Mouse (Mus musculus): ENCODE measurements around the gene Bnip2. TPM values are rescaled to one million over a fixed set of nuclear protein-coding genes. Genes with fewer than 3 reads are reported as not detected.
A peak's percentile ranks its signal among the peaks of the same experiment; 100 is the strongest.

Gene Bnip2
- polyA plus RNA-seq, 1 experiment from 2014 or later, result 101 TPM

DNA sequence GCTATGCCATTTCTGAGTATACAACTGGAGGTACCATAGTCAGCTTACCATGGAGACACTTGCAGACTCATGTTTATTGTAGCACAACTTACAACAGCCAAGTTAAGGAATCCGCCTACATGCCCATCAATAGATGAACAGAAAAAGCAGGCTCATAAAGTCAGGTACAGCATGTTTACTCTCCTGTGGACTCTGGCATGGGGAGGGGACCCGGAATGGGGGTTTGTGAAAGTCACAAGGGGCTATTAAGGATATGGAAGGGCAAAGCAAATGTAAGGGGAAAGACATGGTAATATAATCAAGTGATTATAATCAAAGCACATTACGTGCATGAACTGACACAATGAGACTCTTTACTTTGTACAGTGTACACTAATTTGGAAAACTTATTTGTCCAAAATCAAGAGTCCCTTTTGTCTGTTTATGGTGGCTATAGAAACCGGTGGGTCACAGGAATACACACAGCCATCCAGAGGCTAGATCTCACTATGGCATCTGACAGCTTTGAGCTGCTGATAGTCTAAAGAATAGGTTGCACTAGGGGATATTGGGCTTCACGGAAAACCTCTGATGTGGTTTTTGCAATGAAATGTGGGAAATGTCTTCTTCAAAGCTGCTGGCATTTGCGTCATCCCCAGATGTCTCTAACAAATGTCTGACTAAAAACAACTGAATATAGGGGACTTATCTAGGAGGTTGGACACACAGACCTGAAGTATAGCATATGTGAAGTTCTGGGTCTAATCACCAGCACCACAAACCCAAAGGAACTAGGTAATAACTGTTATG is 50.5 kb downstream of the Bnip2 start:
- ATAC-seq (replicated peaks; ENCODE audit: low FRiP score), result no peak
- H3K4me2 ChIP-seq, result no peak overlapping the region
- no peak overlapping the region for H3K9ac ChIP-seq
- no peaks in the 10 kb centered on the region for H3K9me3 ChIP-seq (replicated peaks)
- H3K4me3 ChIP-seq (replicated peaks), result no peak overlapping the region
- no peaks in the 10 kb centered on the region for H3K36me3 ChIP-seq
- 83% methylated on average over 6 of the region's 6 CpGs for WGBS
- H3K27me3 ChIP-seq, result no peaks in the 10 kb centered on the region
- H3K27ac ChIP-seq, result no peak overlapping the region
- H3K4me1 ChIP-seq, result peaks cover 11% of the 10 kb centered on the region

DNA sequence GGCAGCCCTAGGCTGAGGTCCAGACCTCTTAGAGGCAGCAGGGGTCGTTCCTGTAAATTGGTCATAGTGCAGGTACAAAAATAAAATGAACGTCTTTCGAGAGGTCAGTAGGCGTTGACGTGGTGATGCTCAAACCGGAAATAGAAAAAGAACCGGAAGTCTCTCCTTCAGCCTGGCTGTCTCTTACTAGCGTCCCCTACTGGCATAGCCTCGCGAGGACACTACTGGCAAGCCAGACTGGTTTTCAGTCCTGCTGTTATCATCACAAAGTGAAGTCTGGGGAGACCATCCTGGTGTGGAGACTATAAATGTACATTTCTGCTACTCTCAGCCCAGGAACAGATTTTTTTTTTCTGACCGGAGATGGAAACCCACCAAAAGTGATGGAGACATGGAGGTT is 51.3 kb downstream of the Bnip2 start:
- Histone ChIP-seq H3K4me3 (replicated peaks) (no peak overlapping the region), H3K4me1 (peaks cover 5% of the 10 kb centered on the region; the same call in 1 of the 2 replicates), H3K36me3 (no peaks in the 10 kb centered on the region), H3K9me3 (replicated peaks) (no peaks in the 10 kb centered on the region), H3K27me3 (no peaks in the 10 kb centered on the region), H3K4me2 (no peak overlapping the region), H3K27ac (no peak overlapping the region), H3K9ac (no peak overlapping the region)
- no peak for ATAC-seq (replicated peaks; ENCODE audit: low FRiP score)
- WGBS, result 88% methylated on average over 11 of the region's 11 CpGs

DNA sequence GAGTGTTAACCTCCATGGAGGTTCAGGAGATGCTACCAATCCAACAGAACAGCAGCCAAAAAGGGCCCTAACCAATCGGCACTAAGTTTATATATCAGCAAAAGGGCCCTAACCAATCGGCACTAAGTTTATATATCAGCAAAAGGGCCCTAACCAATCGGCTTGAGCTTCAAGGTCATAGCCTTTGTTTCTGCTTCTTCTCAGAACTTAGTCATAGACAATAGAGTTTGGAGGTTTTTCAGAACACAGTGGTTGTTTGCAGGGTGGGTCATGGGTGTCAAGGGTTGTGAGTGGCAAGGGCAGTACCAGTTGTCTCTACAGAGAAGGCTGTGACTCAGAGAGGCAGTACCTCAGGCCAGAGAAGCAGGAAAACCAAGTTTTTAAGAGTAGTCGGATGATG is 52.9 kb downstream of the Bnip2 start:
- Histone ChIP-seq H3K4me3 (replicated peaks) (no peak overlapping the region), H3K27me3 (no peaks in the 10 kb centered on the region), H3K9me3 (replicated peaks) (no peaks in the 10 kb centered on the region), H3K4me2 (no peak overlapping the region), H3K9ac (no peak overlapping the region), H3K4me1 (no peaks in the 10 kb centered on the region), H3K27ac (no peak overlapping the region), H3K36me3 (no peaks in the 10 kb centered on the region)
- no peak for ATAC-seq (replicated peaks; ENCODE audit: low FRiP score)
- 95% methylated on average over 4 of the region's 4 CpGs for whole genome bisulfite sequencing

DNA sequence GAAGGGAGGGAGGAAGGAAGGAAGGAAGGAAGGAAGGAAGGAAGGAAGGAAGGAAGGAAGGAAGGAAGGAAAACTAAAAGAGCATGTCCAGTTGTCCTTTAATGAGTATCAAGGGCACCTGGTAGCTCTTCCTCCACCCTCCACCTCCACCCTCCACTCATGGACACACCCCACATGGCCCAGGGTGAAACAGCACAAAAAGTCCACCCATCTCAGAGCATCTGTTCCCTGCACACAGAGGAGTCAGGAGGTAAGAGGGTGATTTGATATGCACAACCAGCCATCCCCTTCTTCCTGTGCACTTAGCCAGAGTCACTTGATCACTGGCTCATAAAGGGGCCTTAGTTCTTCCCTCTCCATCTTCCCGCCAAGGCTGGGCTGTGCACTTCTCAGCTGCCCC is 53.7 kb downstream of the Bnip2 start:
- no peaks in the 10 kb centered on the region for H3K9me3 ChIP-seq (replicated peaks)
- H3K27me3 ChIP-seq, result no peaks in the 10 kb centered on the region
- no peaks in the 10 kb centered on the region for H3K36me3 ChIP-seq
- 44% methylated on average over 1 of the region's 1 CpGs for WGBS
- H3K9ac ChIP-seq, result no peak overlapping the region
- no peak overlapping the region for H3K4me3 ChIP-seq (replicated peaks)
- ATAC-seq (replicated peaks; ENCODE audit: low FRiP score), result no peak
- peaks cover 5% of the 10 kb centered on the region; the same call in 1 of the 2 replicates for H3K4me1 ChIP-seq
- no peak overlapping the region for H3K27ac ChIP-seq
- H3K4me2 ChIP-seq, result no peak overlapping the region

DNA sequence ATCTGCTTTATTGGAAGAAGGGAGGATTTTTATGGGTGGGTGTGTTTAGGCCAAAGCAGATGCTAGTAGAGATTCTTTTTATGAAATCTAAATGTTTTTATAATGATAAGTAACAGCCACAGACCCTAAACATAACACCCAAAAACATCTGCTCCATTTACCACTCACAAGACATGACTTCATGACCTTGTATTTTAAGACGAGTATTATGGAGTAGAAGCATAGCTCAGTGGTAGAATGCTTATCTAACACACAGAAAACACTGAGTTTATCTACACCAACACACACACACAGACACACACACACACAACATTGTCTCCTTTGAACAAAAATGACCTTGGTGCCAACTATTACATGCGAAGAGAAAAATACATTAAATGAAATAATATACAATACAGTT is 55.6 kb downstream of the Bnip2 start:
- Histone ChIP-seq H3K27me3 (no peaks in the 10 kb centered on the region), H3K4me3 (replicated peaks) (no peak overlapping the region), H3K9me3 (replicated peaks) (no peaks in the 10 kb centered on the region), H3K4me1 (peaks cover 25% of the 10 kb centered on the region), H3K9ac (no peak overlapping the region), H3K4me2 (no peak overlapping the region), H3K27ac (no peak overlapping the region), H3K36me3 (no peaks in the 10 kb centered on the region)
- WGBS, result 67% methylated on average over 2 of the region's 2 CpGs
- ATAC-seq (replicated peaks; ENCODE audit: low FRiP score), result no peak

DNA sequence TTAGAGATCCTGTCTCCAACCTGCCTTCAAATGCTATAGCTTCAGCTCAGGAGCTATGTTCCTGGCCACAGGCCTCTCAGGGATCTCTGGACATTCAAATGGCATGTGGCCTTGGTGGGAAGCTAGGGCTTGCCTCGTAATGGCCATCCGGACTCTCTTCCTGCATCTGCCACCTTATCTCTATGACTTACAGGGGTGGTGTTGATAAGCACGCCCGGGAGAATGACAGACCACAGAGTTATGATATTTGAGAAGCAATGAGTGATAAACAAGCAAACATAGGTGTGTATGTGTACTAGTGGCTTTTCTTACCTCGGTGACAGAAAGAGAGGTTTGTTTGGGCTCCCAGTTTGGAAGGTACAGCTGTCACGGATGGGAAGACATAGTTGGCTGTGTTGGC is 57.0 kb downstream of the Bnip2 start:
- no peak overlapping the region for H3K4me2 ChIP-seq
- H3K27me3 ChIP-seq, result no peaks in the 10 kb centered on the region
- H3K9me3 ChIP-seq (replicated peaks), result no peaks in the 10 kb centered on the region
- H3K36me3 ChIP-seq, result no peaks in the 10 kb centered on the region
- WGBS, result 87% methylated on average over 6 of the region's 6 CpGs
- no peak overlapping the region for H3K4me3 ChIP-seq (replicated peaks)
- no peak overlapping the region for H3K27ac ChIP-seq
- ATAC-seq (replicated peaks; ENCODE audit: low FRiP score), result no peak
- no peak overlapping the region for H3K9ac ChIP-seq
- peaks cover 29% of the 10 kb centered on the region for H3K4me1 ChIP-seq

DNA sequence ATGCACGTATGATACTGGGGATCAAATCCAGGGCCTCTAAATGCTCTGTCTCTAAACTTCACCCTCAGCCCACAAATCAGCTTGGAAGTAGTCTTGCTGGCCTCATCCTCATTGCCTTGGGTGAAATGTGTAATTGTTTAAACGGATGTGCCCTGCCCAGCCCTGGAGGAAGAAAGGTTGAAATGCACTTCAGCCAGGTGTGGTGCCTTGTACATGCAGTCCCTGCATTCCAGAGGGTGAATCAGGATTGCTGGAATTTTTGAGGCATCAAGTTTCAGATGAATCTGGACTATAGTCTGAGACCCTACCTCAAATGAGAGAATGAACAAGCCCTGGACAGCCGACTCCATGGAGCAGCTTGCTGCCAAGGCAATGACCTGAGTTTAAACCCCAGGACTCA is 58.6 kb downstream of the Bnip2 start:
- Histone ChIP-seq H3K27ac (peak overlapping the region; percentile 5; the same call in 1 of the 2 replicates), H3K36me3 (no peaks in the 10 kb centered on the region), H3K9ac (no peak overlapping the region), H3K4me1 (peaks cover 34% of the 10 kb centered on the region), H3K27me3 (no peaks in the 10 kb centered on the region), H3K4me3 (replicated peaks) (no peak overlapping the region), H3K9me3 (replicated peaks) (no peaks in the 10 kb centered on the region), H3K4me2 (no peak overlapping the region)
- WGBS, result 41% methylated on average over 3 of the region's 3 CpGs
- no peak for ATAC-seq (replicated peaks; ENCODE audit: low FRiP score)

DNA sequence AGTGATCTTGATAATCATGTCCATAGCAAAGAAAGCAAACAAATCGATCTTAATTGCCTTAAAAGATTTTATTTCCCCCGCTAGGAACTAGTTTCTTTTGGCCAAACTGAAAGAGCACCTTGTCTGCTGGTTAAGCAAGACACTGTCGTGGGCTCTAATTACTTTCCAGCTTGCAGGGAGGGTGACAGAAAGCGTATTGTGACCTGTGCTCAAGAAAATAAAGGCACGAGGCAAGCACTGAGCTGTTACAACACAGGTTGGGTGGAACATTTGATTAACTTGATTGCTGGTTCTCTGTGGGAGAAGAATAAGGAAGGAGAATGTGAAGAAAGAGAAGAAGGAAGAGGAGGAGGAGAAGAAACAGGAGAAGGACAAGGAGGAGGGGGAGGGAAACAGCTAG is 59.0 kb downstream of the Bnip2 start:
- no peak overlapping the region for H3K4me2 ChIP-seq
- ATAC-seq (replicated peaks; ENCODE audit: low FRiP score), result no peak
- 25% methylated on average over 5 of the region's 5 CpGs for WGBS

DNA sequence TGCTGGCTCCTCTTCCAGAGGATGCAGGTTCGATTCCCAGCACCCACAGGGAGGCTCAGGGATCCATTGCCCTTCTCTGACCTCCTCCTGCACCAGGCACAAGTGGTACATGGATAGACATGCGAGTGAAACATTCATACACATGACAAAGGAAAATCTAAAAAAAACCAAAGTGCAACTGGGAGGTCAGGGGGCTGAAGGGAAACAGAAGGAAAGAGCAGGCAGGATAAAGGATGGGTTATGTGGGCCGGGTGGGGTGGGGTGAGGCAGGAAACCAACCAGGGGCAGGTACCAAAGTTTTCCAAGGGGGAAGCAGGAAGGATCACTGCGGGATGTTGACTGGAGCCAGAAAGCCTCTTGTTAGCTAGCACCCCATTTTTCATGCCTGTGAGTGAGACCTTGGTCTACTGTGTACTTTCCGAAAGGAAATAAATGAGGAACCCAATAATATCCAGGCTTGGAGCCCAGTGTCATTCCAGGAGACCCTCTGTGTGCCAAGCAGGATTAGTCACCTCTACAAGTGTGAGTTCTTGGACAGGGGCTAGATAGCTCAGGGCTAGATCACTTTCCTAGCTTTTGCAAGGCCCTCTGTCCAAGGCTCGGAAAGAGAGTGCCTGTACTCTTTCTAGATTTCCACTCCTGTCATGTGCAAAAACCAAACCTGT is 59.6 kb downstream of the Bnip2 start:
- H3K9me3 ChIP-seq (replicated peaks), result no peaks in the 10 kb centered on the region
- H3K36me3 ChIP-seq, result no peaks in the 10 kb centered on the region
- no peak overlapping the region for H3K4me3 ChIP-seq (replicated peaks)
- 55% methylated on average over 6 of the region's 6 CpGs for WGBS
- ATAC-seq (replicated peaks; ENCODE audit: low FRiP score), result no peak
- H3K4me1 ChIP-seq, result peaks cover 41% of the 10 kb centered on the region
- H3K4me2 ChIP-seq, result no peak overlapping the region
- H3K27me3 ChIP-seq, result no peaks in the 10 kb centered on the region
- H3K27ac ChIP-seq, result peak overlapping the region; percentile 5
- H3K9ac ChIP-seq, result no peak overlapping the region

More for the DNA sequence above, 59.0 kb downstream of the Bnip2 start:
- H3K9ac ChIP-seq, result no peak overlapping the region
- peaks cover 39% of the 10 kb centered on the region for H3K4me1 ChIP-seq
- no peaks in the 10 kb centered on the region for H3K9me3 ChIP-seq (replicated peaks)
- peak overlapping the region; percentile 5; the same call in 1 of the 2 replicates for H3K27ac ChIP-seq
- H3K36me3 ChIP-seq, result no peaks in the 10 kb centered on the region
- H3K4me3 ChIP-seq (replicated peaks), result no peak overlapping the region
- no peaks in the 10 kb centered on the region for H3K27me3 ChIP-seq

DNA sequence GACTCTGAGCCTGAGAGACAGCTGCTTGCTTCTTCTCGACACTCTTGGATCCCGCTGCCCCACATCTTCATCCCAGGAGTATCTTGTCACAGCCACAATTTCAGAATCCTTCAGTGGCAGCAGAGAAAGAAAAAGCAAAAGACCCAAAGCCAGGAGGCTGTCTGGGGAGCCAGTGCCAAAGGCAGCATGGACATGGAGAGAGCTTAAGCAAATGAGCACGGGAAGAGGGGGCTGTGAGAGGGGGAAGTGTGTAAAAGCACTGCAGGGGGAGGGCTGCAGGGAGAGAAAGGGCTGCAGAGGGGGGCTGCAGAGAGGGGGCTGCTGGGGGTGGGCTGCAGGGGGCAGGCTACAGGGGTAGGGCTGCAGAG is 60.1 kb downstream of the Bnip2 start:
- H3K4me2 ChIP-seq, result no peak overlapping the region
- no peak for ATAC-seq (replicated peaks; ENCODE audit: low FRiP score)
- WGBS, result 39% methylated on average over 3 of the region's 3 CpGs

DNA sequence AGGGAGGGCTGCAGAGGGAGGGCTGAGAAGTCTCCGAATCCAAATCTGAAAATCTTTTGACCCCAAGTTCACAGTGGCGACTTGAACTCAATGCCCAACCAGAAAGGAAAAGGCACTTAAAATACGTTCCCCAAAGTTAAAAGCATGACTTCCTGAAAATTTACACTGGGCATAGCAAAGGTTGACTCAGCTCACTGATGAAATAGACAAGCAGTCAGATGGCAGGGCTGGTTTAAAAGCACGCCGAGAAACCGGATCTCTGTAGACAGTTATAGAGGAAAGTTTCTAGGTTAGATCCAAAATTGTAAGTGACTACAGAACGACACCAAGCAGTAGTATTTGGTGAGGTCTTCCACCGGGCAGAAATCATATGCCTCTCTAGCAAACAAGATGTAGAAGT is 60.6 kb downstream of the Bnip2 start:
- 15% methylated on average over 8 of the region's 8 CpGs for WGBS
- Histone ChIP-seq H3K4me2 (no peak overlapping the region), H3K27ac (no peak overlapping the region; the same call in 1 of the 2 replicates)

More for the DNA sequence above, 60.1 kb downstream of the Bnip2 start:
- Histone ChIP-seq H3K9ac (no peak overlapping the region), H3K27me3 (no peaks in the 10 kb centered on the region), H3K36me3 (no peaks in the 10 kb centered on the region), H3K4me1 (peaks cover 41% of the 10 kb centered on the region), H3K9me3 (replicated peaks) (no peaks in the 10 kb centered on the region), H3K4me3 (replicated peaks) (no peak overlapping the region), H3K27ac (peak overlapping the region; percentile 2; the same call in 1 of the 2 replicates)

DNA sequence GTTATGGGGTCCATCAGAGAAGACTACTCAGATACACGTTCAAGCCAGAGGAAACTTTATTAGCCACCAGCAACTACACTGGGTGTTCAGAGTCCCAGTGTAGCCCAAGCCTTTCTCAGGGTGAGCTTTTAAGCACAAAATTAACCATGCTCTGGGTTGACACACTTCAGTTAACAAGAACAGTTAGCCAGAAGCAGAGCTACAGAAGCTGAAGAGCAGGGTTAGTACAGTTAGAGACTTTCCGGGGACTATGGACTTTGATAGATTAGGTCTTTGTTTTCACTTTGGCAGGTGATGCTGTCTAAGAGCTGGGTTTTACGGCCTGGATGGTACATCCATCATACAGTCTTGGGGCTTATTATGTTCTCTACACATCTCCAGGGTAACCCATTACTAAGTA is 63.5 kb downstream of the Bnip2 start:
- Histone ChIP-seq H3K4me1 (peaks cover 38% of the 10 kb centered on the region), H3K9me3 (replicated peaks) (0 out of 2 replicates have a peak, but pooled peaks cover 5% of the 10 kb centered on the region), H3K36me3 (no peaks in the 10 kb centered on the region), H3K4me2 (no peak overlapping the region), H3K27me3 (no peaks in the 10 kb centered on the region), H3K9ac (no peak overlapping the region), H3K4me3 (replicated peaks) (no peak overlapping the region), H3K27ac (peak overlapping the region; percentile 46; the same call in 1 of the 2 replicates)
- ATAC-seq (replicated peaks; ENCODE audit: low FRiP score), result peak; percentile 55
- WGBS, result 32% methylated on average over 3 of the region's 3 CpGs

More for the DNA sequence above, 60.6 kb downstream of the Bnip2 start:
- Histone ChIP-seq H3K4me1 (peaks cover 41% of the 10 kb centered on the region), H3K36me3 (no peaks in the 10 kb centered on the region), H3K27me3 (no peaks in the 10 kb centered on the region), H3K9ac (no peak overlapping the region), H3K4me3 (replicated peaks) (no peak overlapping the region), H3K9me3 (replicated peaks) (no peaks in the 10 kb centered on the region)
- ATAC-seq (replicated peaks; ENCODE audit: low FRiP score), result no peak

All from kidney, embryonic 15.5 days (tissue).